Mouse (Mus musculus) T-cell, adult 2 months (primary cell): ENCODE data around the gene Prkar2b.

Experiments
- DNase-seq: peaks from one replicate; pipeline ENCODE4 v3.0.0; 2022; ENCODE audit warnings: low spot score

Prkar2b gene

DNA sequence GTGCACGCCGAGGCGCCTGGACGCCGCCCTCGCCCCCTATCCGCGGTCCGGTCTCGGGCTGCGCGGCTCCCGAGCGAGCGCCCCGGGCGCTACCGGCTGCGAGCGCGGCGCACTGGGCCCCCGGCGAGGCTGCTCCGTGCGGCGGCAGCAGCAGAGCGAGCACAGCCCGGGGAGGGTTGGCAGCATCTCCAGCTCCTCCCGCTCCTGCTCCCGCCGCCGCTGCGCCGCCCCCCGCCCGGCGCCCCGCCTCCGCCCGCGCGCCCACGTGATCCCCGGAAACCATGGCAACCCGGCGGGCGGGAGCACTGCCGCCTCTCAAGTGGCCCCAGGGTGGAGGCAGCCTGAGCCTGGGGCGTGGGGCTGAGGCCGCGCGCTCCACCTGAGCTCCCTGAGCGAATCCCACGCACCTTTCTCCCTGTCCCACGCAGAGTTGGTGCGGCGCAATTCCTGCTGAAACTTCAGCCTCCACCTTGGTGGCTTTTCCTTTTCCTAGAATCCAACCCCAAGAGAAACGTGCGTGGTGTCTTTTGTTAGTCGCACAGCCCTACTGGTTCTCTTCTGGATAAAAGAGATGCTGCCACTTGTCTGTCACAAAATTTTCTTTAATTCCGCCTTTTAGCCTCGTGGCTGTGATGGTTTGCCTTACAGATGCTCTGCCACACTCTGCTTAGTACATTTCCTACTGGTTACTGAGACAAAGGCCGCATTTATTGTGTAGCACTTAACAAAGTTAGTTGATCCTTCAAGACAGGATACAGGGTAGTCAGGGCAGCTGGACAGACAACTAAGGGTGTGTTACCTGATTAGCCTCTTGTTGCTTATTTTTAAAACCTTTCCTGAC is at the start of gene Prkar2b:
Gene Prkar2b, minus strand, starts transcription at position 207 of the 841 bp plus-strand sequence.
- DNase-seq, result peak; percentile 92

DNA sequence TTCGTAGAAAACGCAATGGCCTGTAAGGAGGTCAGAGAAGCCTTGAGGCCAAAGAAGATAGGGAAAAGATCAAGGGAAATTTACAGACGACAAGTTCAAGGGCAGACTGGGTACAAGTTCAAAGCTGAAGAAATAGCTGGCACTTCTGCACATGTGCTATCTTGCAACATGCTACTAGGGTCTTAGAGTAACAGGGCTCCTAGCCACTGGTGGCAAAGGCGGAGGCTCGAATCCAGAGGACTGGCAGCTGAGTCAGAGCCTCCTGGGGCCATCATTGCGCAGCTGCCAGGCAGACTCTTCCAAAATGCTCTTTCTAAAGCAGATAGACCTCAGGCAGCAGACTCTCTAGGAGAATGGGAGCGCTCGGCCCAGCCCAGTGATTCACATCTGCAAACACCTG is 48.1 kb upstream of the Prkar2b start:
- DNase-seq, result no peak

DNA sequence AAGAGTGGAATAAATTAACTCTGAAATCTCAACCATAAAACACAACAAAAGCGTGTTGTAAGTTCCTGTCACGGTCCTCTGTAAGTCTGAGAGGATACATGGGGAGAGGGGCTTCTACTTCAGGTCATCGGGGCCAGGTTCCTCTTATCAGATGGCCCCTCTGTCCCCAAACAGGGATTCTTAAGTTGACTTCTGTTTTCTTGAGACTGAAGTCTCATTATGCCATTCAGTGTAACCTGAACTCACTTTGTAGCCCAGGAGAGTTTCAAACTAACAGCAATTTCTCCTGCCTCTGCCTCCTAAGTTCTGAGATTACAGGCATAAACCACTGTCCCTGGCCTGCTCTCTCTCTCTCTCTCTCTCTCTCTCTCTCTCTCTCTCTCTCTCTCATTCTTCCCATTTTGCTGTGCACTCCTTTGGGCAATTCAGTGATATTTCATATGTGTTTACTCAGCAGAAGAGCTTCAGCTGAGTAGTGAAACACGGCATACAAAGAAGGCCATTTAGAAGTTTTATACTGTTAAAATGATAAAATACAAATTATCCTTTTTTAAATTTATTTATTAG is 43.9 kb upstream of the Prkar2b start:
- DNase-seq, result no peak

DNA sequence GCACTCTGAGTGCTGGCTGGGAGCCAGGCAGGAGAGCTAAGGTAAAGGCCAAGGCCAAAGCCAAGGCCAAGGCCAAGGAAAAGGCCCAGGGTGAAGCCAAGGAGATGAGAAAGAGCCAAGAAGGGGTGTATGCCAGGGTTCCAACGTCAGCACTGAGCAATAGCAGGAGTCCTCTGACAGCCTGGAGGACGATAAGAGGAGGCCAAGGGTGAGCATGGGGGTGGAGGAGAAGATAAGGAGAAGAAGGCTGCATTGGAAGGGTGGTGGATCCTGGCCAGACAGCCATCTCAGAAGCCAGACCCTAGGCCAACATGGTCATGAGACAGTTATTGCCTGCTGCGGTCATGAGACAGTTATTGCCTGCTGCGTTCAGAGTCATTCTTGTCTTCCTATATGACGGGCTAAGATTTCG is 43.4 kb upstream of the Prkar2b start:
- no peak for DNase-seq

DNA sequence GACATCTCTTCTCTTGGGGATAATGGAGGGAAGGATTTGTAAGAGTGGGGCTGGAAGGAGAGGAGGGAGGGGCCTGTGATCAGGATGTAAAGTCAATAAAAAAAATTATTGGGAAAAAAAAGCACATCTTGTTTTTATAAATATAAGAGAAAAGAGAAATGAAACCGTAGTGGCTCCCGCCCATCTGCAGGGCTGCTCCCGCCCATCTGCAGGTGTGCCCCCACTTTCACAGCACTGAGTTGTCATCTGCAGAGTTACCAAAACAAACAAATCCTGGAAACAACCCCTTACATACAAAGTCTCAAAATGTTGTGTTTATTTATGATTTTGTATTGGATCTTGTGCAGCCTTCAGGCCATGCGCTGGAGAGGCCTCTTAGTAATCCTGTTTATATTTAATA is 40.2 kb upstream of the Prkar2b start:
- no peak for DNase-seq

DNA sequence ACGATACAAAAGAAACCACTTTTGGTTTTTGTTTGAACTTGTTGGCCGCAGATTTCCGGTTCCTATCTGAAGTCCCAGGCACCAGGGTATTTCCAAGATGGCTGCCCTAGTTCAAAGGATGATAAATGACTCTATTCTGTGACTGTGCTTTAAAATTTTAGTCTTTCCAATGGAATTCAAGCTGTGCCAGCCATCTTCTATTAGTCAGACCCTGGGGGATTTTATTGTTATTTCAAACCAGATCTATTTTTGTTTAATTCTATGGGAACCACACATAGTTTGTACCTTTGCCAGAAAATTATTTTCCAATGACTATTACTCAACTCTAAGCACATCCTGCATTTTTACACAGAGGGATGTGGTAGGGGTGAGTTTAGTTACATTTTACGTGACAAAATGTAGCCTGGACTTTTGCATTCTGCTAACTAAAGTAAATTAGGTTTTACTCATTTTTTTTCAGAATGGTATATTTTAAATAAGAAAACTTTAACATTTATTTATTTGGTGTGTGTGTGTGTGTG is 38.6 kb upstream of the Prkar2b start:
- DNase-seq, result no peak

DNA sequence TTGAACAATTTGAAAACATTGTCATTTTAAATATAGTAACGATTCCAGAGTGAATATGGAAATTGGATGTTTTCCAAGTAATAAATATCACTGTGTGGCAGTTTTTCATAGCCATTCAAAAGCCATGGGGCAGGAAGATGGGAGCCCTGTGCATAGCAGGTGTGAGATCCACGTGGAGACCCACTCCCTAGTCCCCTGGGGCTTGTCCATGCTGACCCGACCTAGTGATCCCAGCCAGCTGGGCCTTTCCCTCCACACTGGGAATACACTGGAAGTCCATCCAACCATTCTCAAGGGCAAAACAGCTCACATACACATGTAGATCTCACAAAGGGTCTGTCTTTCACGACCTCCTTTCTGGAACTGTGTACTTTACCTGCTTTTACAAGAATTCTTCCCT is 37.5 kb upstream of the Prkar2b start:
- no peak for DNase-seq

DNA sequence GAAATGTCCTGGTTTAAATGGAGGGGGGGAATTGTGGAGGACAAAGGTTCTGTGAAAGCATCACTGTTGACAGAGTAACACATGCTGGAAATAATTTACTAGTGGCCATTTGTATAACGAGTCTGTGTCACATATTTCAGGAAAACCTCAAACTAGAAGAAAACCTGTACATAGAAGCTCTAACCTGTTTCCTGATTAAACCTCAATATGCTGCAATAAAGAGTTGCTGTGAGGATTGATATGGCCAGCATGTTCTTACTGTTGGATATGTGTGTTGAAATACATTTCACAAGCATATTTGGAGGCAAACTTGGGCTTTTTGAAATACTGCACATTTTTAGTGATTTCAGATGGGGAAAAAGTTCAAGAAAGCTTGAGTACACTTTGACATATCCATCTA is 36.0 kb upstream of the Prkar2b start:
- DNase-seq, result no peak

DNA sequence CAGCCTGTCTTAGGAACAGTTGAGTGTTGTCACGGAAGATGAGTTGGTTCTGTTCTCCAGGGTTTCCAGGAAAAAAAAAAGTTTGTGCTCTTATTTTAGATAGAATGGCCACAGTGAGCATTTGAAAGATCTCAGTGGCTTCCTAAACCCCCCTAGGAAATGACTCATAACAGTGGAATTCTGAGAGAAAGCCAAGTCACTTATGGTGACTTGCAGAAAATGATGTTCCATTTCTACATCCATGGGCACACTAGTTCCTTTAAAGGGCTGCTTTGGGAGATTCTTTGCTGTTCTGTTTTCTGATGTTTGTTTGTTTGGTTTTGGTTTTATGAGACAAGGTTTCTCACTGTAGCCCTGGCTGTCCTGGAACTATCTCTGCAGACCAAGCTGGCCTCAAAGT is 34.1 kb upstream of the Prkar2b start:
- no peak for DNase-seq

DNA sequence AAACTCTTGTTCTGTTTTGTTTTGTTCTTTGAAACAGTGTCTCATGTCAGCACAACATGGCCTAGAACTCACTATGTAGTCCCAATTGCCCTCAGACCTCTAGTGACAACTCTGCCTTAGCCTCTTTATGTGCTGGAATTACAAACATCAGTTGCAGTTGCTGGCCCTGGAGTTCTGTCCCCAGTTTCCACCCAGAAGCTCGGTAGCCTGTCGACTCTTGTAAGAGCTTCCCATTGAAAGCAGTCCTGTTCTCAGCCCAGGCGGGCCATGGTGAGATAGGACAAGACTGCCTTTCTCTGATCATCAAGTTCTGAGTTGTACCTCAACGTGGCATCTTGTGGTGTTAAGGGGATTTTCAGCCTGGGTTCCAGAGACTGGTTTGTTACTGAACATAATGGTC is 31.4 kb upstream of the Prkar2b start:
- DNase-seq, result no peak

DNA sequence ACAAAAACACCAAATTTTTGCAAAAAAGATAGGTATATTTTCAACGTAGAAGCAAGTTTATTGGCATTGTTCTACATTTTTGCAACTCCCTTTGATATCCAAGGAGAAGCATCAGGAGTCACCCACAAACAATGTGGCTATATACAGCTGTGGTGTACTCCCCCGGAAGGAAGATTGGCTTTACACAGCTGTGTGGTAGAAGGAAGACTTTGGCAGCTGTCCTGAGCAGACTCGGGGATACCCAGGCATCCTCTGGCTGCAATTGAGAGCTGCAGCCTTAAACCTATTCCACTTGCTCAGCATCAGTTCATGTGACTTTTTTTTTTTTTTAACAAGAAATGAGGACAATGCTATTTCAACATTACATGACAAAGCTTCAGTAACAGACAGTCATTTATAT is 27.5 kb upstream of the Prkar2b start:
- no peak for DNase-seq

DNA sequence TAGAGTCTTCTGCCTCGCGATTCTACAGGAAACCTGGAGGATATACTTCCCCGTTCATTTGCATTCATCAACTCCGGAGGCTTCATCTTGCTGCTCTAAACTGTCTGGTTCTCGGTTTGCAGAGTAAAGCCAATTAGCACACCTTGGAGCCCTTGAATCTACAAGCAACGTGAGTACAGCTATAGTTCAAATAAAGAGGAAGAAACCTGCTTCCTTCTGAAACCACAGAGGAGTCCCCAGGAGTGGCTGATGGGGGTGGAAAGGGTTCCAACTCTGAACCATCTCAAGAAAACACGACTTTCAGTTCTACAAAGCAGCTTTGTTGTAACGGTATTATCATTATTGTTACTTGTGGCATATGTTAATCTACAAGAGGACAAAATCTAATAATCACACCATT is 26.2 kb upstream of the Prkar2b start:
- no peak for DNase-seq

DNA sequence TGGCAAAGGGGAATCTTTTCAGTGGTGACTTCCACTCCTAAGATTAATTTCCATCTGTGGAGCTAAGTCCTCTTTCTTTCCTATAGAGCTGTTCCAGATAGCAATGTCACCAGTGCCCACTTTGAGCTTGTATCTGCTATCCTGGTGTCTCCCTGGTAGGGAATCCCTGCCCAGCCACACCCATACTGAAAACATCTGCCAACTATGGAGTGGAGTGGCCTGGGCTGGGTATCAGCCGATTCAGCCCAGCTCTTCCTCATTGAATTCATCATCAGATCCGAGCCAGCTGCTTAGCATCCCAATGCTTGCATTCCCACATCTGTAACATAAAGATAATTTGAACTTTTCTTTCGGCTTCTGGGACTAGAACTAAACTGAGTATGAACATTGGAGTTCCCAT is 25.8 kb upstream of the Prkar2b start:
- DNase-seq, result no peak

DNA sequence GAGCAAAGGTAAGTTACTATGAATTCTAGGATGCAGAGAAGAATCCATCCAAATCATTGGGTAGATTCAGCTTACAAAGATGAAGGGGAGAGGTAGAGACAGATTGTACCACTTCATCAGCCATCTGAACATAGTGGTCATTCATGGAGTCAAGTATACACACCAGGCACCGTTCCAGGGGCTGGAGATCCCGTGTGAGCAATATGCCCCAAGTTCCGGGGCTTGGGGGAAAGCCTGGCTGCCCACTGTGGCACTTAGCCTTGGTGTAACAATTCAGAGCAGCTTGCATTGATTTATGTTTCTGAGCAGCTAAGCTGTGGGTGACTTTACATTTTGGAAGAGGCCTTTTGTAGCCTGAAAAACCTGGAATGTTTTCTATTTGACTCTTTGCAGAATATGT is 24.8 kb upstream of the Prkar2b start:
- DNase-seq, result no peak

DNA sequence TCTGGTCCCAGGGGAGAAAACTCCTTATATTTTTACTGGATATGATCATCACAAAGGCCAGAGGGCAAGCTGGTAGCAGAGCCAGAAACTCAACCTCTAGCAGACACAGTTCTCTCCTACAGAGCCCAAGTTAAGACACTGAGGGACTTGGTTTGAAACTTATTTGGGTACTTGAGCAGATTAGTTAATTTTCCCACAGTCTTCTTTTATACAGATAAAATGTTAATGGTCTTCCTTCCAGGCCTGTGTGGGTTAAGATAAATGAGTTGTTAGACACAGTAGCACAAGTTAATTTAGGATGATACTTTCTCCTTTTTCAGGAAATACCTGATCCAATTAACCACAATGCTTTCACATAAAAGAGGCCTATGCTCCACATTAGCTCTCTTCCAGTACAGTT is 24.1 kb upstream of the Prkar2b start:
- DNase-seq, result no peak

DNA sequence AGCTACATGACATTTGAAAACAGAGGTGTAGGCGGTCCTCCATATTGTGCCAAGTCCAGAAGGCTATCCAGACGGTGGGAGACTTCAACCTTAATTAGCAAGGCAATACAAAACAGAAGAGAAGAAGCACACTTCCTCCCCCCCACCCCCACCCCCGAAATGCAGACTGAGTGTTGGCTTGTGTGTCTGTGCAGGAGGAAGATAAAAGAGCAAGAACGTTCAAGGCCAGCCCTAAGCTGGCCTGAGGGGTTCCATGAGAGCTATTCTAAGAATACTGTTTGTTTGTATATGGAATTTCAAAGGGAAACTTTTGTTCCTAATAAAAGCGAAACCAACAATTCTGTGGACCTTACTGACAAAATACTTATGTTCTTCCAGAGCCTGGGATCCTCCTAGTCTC is 23.5 kb upstream of the Prkar2b start:
- no peak for DNase-seq

DNA sequence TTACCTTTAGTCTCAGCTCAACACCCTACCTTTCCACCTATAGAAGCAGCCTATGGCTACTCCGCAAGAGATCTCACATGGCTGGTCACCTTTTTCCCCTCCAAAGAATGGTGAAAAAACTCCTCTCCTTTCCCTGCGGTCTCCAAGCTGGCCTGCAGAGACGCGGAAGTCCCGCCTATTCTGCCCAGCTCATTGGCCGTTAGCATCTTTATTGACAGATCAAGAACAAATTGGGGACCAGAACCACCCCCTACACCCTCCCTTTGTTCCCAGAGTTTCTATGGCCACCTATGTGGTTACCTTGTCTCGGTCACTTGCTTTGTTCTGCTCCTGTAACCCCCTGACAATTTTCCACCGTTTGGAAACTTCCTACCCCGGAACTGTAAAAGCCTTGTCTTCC is 19.6 kb upstream of the Prkar2b start:
- DNase-seq, result no peak

DNA sequence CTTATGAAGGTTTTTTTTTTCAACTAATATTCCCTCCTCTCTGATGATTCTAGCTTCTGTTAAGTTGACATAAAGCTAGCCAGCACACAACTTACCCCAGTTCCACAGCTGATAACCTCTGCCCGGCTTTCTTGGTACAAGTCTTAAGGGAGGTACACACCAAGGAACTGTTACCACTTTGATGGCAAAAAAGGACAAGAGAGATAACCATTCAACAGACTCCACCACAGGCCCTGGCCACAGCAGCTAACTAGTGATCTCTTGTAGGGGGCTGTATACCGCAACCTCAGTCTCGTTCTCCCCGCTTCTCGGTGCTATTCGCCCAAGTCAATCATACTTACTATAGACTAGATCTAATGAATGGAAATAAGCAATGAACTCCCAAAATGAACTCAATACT is 16.3 kb upstream of the Prkar2b start:
- DNase-seq, result no peak

DNA sequence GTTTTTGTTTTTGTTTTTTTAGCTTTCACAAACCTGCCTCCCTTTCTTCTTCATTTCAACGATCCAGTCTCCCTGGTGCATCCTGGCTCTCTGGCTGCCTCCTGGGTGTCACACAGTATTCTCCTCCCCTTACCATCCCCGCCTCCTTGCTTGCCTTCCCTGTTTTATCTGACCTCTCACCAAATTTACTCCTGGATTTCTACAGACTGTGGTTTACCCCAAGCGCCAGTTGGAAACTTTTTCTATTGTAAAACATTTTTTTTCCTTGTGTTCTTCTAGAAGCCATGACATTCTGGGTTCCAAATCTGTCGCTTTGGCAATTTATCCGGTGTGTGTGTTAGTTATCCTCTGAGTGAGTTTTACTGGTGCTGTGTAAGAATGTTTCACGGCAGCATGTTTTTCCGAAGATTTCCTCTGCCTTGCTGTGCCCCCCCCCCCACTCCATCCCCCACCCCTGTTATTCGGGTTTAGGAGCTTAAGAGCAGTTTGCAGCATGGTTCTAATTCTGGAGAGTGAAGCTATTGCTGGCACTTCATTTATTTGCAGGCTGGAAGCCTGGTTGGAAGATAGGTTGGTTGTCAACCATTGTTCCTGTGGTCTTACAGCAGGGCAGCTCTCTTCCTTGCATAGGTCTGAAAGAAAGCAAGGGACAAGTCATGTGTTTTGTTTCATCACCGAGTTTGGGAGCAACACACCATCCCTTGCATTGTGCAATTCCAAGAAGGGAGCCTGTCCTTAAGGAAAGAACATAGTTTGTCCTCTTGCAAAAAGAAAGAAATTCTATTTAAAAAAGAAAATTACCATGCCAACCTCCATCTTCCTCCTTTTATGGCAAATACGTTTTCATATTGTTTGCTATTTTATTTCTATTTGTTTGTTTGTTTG is 15.0 kb upstream of the Prkar2b start:
- DNase-seq, result no peak

DNA sequence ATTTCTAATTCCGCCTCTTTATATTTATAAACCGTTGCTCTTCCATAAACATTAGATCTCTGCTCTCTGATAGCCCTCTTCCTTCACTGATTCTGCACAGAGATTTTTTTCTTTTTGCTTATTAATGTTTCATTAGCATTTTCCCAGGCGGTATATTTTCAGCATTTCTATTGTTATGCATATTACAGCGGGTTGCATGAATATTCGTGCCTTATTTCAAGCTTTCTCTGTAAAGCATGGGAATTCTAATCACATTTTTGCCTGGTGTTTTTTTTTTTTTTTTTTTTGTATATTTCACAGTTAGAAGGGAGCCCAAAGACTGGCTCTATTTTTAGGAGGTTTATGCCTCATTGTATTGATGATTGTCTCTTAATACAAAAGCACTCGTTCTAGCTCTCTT is 13.2 kb upstream of the Prkar2b start:
- no peak for DNase-seq

DNA sequence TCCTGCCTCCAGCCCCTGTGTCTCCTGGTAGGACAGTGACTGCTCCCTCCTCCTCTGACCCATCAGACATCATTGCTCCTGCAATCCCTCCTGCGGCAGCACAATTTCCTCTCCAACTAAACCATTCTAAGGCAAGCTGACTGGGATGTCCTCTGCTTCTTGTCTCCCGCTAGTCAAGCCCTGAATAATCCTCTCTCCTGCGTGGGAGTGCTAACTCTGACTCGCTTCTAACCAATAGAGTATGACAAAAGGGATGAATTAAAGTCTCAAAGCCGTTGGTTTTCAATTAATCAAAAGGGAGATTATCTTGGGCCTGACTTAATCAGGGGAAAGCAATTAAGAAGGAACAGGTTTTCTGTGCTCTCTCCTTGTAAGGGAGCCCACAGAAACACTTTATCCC is 4.9 kb upstream of the Prkar2b start:
- DNase-seq, result no peak

DNA sequence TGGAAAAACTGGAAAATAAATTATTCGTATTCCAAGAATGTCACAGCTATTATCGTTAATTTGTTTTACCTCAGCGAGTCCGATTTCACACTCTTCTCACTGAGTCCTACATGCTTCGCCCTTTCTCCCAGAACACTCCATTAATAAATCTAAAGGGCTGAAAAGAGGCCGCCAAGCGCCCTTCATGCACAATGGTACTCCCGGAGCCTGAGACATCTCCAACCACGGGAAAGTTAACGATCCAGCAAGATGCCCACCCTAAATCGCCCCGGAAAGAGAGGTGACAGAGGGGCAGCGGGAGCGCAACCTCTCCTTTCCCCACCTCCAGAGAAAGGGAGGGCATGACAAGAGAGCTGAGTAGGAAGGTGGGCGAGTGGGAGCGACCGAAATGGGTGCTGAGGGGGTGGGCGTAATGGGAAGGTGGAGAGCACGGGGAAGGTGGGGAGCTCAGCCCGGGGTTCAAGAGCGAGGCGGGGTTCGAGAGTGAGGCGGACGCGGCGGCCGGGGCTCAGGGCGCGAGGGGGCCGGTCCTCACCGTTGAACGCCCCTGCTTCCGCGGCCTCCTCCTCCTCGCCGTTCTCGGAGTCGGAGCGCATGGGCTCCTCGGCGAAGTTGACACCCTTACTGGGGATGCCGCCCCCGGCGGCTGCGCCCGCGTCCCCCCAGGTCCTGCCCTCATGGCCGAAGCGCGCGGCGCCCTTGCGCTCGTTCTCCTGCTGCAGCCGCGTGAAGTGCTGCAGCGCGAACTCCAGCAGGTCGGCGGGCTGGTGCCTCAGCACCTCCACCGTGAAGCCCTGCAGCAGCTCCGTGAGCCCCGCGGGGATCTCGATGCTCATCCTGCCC is 628 bp downstream of the Prkar2b start:
- no peak for DNase-seq
